Mouse (Mus musculus) E14TG2a.4 (cell line): ENCODE data around the gene Wdcp.

ENCODE experiments used
- CTCF ChIP-seq: conservative IDR thresholded peaks from 2 replicates; pipeline ENCODE4 v1.5.1; 2014; ENCODE audit warnings: low read length
- POU5F1 ChIP-seq: IDR thresholded peaks from 2 replicates; pipeline ENCODE4 v1.6.1; 2014; ENCODE audit warnings: low read length, borderline replicate concordance

GRCm38 (mm10) chr12:4811036-4811435 is 32.1 kb upstream of the Wdcp start:
- TF ChIP-seq CTCF (no peak), POU5F1 (no peak)
